Mouse (Mus musculus) hindbrain, embryonic 16.5 days (tissue): Measurements from ENCODE around the gene Thbs4. TPM values are rescaled to one million over a fixed set of nuclear protein-coding genes. Genes with fewer than 3 reads are reported as not detected.

Experiments
- ATAC-seq: fragments of 200-750 bp; cut with Nextera tagmentation; 2 replicates; pipeline ENCODE4 v1.8.0; 2017; ENCODE audit warnings: moderate TSS enrichment, moderate library complexity
- H3K27ac ChIP-seq: fragments of 300-500 bp; sonication (generic); 2 replicates; pipeline ENCODE4 v1.5.1; 2014; ENCODE audit warnings: low read depth, mild to moderate bottlenecking, control low read depth, low read length, moderate library complexity
- H3K27me3 ChIP-seq: fragments of 300-500 bp; sonication (generic); replicated peaks from 2 replicates; pipeline ENCODE4 v1.6.1; 2014; ENCODE audit warnings: low read length; ENCODE audit not compliant: control insufficient read depth, insufficient read depth
- H3K36me3 ChIP-seq: fragments of 300-500 bp; sonication (generic); 2 replicates; pipeline ENCODE4 v1.6.1; 2014; ENCODE audit warnings: mild to moderate bottlenecking, low read length, moderate library complexity, mixed read lengths; ENCODE audit not compliant: control insufficient read depth, insufficient read depth
- H3K4me1 ChIP-seq: fragments of 300-500 bp; sonication (generic); 2 replicates; pipeline ENCODE4 v1.6.1; 2014; ENCODE audit warnings: low read depth, low read length; ENCODE audit not compliant: control insufficient read depth, insufficient read depth
- H3K4me2 ChIP-seq: fragments of 300-500 bp; sonication (generic); 2 replicates; pipeline ENCODE4 v1.6.1; 2014; ENCODE audit warnings: mild to moderate bottlenecking, low read length, control low read depth, moderate library complexity
- H3K4me3 ChIP-seq: fragments of 300-500 bp; sonication (generic); 2 replicates; pipeline ENCODE4 v1.5.1; 2014; ENCODE audit warnings: mild to moderate bottlenecking, low read length, control low read depth, moderate library complexity
- H3K9ac ChIP-seq: fragments of 300-500 bp; sonication (generic); 2 replicates; pipeline ENCODE4 v1.6.1; 2014; ENCODE audit warnings: low read depth, mild to moderate bottlenecking, control low read depth, low read length, moderate library complexity
- H3K9me3 ChIP-seq: fragments of 300-500 bp; sonication (generic); 2 replicates; pipeline ENCODE4 v1.6.1; 2014; ENCODE audit warnings: mild to moderate bottlenecking, low read length, moderate library complexity; ENCODE audit not compliant: control insufficient read depth
- WGBS: fragments of 180-500 bp; shearing (Covaris S2); extraction: QIAGEN DNeasy Blood & Tissue Kit; methylation state at CpG from one replicate; pipeline ENCODE4 v1.1.7; 2014; 5-methylcytosine and 5-hydroxymethylcytosine counted together
- polyA plus RNA-seq: library from polyadenylated mRNA; unstranded; fragments of >200 nt; fragmentation: Nextera tagmentation; extraction: Ambion mirVana; gene quantifications from 2 replicates; pipeline ENCODE4 v1.2.1, GENCODE M21; 2015

The Thbs4 gene
- polyA plus RNA-seq, 1 experiment from 2014 or later: 2.3 TPM

GRCm38 (mm10) chr13:92798830-92799229 is 4.2 kb upstream of the Thbs4 start:
- 67% methylated on average over 2 of the region's 2 CpGs for WGBS
- Histone ChIP-seq H3K9ac (no peak overlapping the region), H3K27me3 (peaks cover 7% of the 10 kb centered on the region), H3K4me3 (no peak overlapping the region), H3K9me3 (no peaks in the 10 kb centered on the region), H3K36me3 (no peaks in the 10 kb centered on the region), H3K27ac (no peak overlapping the region), H3K4me1 (peaks cover 4% of the 10 kb centered on the region), H3K4me2 (no peak overlapping the region)
- ATAC-seq: no peak

DNA sequence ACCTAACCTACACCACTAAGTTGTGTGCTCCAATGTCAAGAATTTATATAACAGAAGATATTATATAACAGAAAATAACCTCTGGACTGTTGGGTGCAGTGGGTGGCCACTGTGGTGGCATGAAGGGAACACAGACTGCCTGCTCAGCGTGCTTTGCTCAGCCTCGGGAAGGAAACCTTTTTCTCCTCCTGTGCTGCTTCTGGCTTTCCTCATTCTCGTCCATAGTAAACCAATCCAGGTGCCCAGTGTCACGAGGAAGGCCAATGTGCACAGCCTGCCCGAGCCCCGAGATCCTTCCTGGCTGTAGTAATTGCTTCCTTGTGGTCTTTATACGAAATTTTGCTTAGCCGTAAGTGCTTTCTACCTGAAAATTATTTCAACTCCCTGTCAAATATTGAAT is 982 bp downstream of the Thbs4 start:
- WGBS: 73% methylated on average over 8 of the region's 8 CpGs
- H3K4me2 ChIP-seq: no peak overlapping the region

DNA sequence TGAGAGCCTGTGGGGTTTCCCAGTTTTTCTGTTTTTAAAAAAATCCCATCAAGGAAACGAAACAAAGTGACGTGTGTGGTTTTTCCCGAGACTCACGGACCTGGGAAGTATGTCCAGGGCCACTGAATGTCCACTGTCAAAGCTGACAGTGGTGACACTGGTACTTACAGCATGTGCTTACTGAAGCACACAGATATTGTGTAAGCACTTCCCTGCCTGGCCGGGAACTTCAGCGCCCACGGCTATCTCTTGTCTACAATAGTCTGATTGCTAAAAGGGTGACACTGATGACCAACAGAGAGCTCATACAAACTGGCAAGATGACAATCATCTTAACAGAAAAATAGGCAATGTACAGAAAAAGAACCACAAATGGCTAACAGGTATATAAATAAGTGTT is 3.1 kb downstream of the Thbs4 start:
- Histone ChIP-seq H3K36me3 (no peaks in the 10 kb centered on the region), H3K27ac (no peak overlapping the region), H3K9me3 (no peaks in the 10 kb centered on the region), H3K4me3 (no peak overlapping the region), H3K4me2 (no peak overlapping the region), H3K27me3 (peaks cover 7% of the 10 kb centered on the region), H3K4me1 (peaks cover 4% of the 10 kb centered on the region), H3K9ac (no peak overlapping the region)
- no peak for ATAC-seq
- 87% methylated on average over 7 of the region's 7 CpGs for WGBS

More for the DNA sequence above, 982 bp downstream of the Thbs4 start:
- Histone ChIP-seq H3K36me3 (no peaks in the 10 kb centered on the region), H3K27ac (no peak overlapping the region), H3K9me3 (no peaks in the 10 kb centered on the region), H3K4me3 (no peak overlapping the region), H3K4me1 (peaks cover 4% of the 10 kb centered on the region), H3K9ac (no peak overlapping the region), H3K27me3 (peaks cover 7% of the 10 kb centered on the region)
- no peak for ATAC-seq

- no peak overlapping the region for H3K27ac ChIP-seq
- no peaks in the 10 kb centered on the region for H3K9me3 ChIP-seq
- no peak overlapping the region for H3K9ac ChIP-seq
- WGBS: 89% methylated on average over 3 of the region's 3 CpGs
- no peak overlapping the region for H3K4me3 ChIP-seq
- no peak for ATAC-seq
- H3K4me2 ChIP-seq: no peak overlapping the region
- no peaks in the 10 kb centered on the region for H3K36me3 ChIP-seq
- no peaks in the 10 kb centered on the region for H3K4me1 ChIP-seq
- no peaks in the 10 kb centered on the region for H3K27me3 ChIP-seq
Measured at GRCm38 (mm10) chr13:92784311-92784710, 10.3 kb downstream of the Thbs4 start.

GRCm38 (mm10) chr13:92783551-92783950 is 11.1 kb downstream of the Thbs4 start:
- H3K36me3 ChIP-seq: no peaks in the 10 kb centered on the region
- no peak overlapping the region for H3K27ac ChIP-seq
- ATAC-seq: no peak
- WGBS: 94% methylated on average over 4 of the region's 4 CpGs
- H3K27me3 ChIP-seq: no peaks in the 10 kb centered on the region
- H3K4me2 ChIP-seq: no peak overlapping the region
- H3K9ac ChIP-seq: no peak overlapping the region
- no peaks in the 10 kb centered on the region for H3K4me1 ChIP-seq
- H3K4me3 ChIP-seq: no peak overlapping the region
- H3K9me3 ChIP-seq: no peaks in the 10 kb centered on the region

DNA sequence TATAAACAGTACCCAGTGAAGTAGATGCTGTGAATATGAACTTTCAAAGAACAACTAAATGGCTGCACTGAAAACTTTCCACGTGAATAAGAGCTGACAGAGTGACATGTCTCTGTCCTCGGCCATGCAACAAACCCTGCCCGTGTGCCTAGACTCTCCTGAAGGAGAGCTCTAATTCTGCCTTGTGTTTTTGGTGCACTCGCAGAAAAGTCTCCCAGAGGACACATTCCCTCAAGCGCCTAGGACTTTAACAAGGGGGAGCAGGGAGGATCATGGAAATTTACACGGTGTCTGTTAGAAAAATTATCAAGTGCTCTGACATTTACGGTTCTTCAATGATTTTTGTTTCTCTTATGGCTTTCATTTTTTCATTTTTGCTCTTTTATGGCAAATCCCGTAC is 13.7 kb downstream of the Thbs4 start:
- H3K9me3 ChIP-seq: no peaks in the 10 kb centered on the region
- 70% methylated on average over 8 of the region's 8 CpGs for WGBS

DNA sequence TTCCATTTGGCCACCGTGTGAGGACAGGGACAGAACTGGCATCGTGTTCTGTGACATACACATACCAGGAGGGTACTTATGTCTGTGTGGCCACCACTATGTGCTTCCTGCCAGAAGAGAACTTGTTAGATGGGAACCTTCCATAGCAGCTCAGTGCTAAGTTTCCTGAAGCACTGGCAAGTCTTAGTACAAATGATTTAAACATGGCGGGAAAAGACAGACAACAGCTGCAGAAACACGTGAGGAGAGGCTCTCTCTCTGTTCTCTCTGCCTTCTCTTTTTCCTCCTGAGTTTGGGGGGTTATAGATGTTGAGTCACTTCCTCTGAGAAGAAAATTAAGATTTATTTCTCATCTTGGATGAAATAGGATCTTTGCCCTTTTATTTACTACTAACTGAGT is 14.5 kb downstream of the Thbs4 start:
- Histone ChIP-seq H3K4me1 (no peaks in the 10 kb centered on the region), H3K9ac (no peak overlapping the region), H3K36me3 (no peaks in the 10 kb centered on the region), H3K4me2 (no peak overlapping the region), H3K9me3 (no peaks in the 10 kb centered on the region), H3K4me3 (no peak overlapping the region), H3K27ac (no peak overlapping the region), H3K27me3 (no peaks in the 10 kb centered on the region)
- 87% methylated on average over 4 of the region's 4 CpGs for WGBS
- no peak for ATAC-seq

More for the DNA sequence above, 13.7 kb downstream of the Thbs4 start:
- H3K4me1 ChIP-seq: no peaks in the 10 kb centered on the region
- no peak overlapping the region for H3K4me3 ChIP-seq
- no peak overlapping the region for H3K9ac ChIP-seq
- ATAC-seq: no peak
- no peaks in the 10 kb centered on the region for H3K36me3 ChIP-seq
- no peak overlapping the region for H3K4me2 ChIP-seq
- no peaks in the 10 kb centered on the region for H3K27me3 ChIP-seq
- no peak overlapping the region for H3K27ac ChIP-seq

DNA sequence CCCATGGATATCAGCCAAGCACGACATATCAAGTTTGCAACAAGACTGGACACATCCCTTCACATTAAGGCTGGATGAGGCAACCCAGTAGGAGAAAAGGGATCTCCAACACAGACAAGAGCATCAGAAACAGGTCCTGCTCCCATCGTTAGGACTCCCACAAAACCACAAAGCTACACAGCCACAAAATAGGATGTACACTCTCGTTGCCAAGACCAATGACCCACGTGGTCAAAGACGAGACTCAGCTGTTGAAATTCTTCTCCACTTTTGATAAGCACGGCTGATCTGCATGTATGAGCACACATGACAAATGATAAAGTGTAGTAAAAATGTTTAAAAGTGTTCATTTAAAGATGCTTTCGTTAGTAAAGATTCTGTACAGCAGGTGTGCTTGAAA is 16.0 kb downstream of the Thbs4 start:
- H3K36me3 ChIP-seq: no peaks in the 10 kb centered on the region
- H3K27ac ChIP-seq: no peak overlapping the region
- no peak overlapping the region for H3K4me3 ChIP-seq
- no peak overlapping the region for H3K9ac ChIP-seq
- no peaks in the 10 kb centered on the region for H3K4me1 ChIP-seq
- no peaks in the 10 kb centered on the region for H3K27me3 ChIP-seq
- no peak for ATAC-seq
- WGBS: 86% methylated on average over 7 of the region's 7 CpGs
- no peak overlapping the region for H3K4me2 ChIP-seq
- no peaks in the 10 kb centered on the region for H3K9me3 ChIP-seq

DNA sequence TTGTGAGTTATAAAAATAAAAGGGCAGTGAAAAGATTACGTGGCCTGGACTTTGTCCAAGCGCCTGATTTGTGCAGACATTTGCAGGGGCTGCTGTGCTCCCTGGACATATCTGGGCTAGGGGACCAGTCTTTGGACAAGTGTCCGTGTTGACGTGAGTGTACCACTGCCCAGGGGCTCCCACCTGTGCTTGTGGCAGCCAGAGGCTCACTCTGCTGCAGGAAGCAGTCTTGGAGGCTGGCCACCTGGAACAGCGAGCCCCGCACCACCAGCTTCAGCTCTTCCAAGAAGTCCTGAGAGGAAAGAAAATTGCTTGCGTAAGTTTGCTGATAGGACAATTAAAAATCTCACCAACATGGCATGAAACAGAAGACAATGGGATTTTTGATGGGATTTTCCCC is 18.7 kb downstream of the Thbs4 start:
- ATAC-seq: no peak
- no peaks in the 10 kb centered on the region for H3K9me3 ChIP-seq
- H3K4me1 ChIP-seq: no peaks in the 10 kb centered on the region
- no peaks in the 10 kb centered on the region for H3K36me3 ChIP-seq
- H3K4me3 ChIP-seq: no peak overlapping the region
- H3K27me3 ChIP-seq: no peaks in the 10 kb centered on the region
- no peak overlapping the region for H3K27ac ChIP-seq
- H3K9ac ChIP-seq: no peak overlapping the region
- H3K4me2 ChIP-seq: no peak overlapping the region
- 75% methylated on average over 7 of the region's 7 CpGs for WGBS

DNA sequence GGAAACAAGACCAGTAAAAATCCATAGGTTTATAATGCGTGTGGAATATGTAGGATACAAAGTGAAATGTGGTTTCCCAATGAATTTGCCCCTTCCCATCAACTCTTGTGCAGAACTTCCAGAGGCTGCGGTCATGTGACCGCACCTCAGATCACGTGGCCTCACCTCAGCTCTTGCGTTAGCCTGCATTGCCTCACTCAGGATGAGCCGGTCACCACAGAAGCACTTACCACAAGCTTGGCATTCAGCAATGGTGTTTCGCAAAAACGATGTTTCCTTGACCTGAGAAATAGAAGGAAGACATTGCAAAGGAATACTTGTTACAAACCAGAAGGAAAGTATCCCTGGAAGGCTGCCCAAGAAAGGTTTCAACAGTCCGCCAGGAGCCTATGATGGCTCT is 19.7 kb downstream of the Thbs4 start:
- no peak overlapping the region for H3K27ac ChIP-seq
- no peak overlapping the region for H3K4me2 ChIP-seq
- no peak overlapping the region for H3K4me3 ChIP-seq
- no peaks in the 10 kb centered on the region for H3K36me3 ChIP-seq
- no peaks in the 10 kb centered on the region for H3K4me1 ChIP-seq
- no peak overlapping the region for H3K9ac ChIP-seq
- H3K27me3 ChIP-seq: no peaks in the 10 kb centered on the region
- H3K9me3 ChIP-seq: no peaks in the 10 kb centered on the region
- 93% methylated on average over 9 of the region's 9 CpGs for WGBS
- ATAC-seq: no peak
